Mouse (Mus musculus) fat pad, adult 2 months (tissue): ENCODE data around the gene Copa.

ENCODE experiments used
- DNase-seq: peaks from one replicate; pipeline ENCODE4 v3.0.0-alpha.2; 2011; ENCODE audit warnings: low read depth, low spot score; ENCODE audit errors: extremely low read depth

Copa gene

DNA sequence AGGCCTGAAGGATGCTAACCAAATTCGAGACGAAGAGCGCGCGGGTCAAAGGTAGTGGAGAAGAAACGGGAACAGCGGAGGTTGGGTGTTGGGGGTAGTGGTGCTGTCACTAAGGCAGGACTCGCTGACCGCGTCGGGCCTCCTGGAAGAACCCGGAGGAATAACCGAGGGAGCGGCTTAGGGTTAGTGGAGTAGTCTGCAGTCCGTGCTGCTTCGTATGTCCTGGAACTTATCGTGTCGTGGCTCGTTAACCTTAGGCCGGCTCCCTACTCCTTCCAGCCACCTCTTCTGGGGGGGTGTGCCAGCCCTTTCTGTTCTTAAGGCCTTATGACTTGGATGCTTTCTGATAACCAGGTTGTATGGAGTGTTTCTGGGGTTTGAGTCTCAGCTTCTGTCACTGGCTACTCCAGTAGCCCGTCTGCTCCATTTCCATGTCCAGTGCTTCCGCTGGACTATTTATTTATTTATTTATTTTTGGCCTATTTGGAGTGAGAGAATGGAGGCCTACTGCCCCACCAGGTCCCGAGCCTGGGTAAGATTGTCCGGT, 643 bp downstream of the Copa start:
- DNase-seq, result no peak

DNA sequence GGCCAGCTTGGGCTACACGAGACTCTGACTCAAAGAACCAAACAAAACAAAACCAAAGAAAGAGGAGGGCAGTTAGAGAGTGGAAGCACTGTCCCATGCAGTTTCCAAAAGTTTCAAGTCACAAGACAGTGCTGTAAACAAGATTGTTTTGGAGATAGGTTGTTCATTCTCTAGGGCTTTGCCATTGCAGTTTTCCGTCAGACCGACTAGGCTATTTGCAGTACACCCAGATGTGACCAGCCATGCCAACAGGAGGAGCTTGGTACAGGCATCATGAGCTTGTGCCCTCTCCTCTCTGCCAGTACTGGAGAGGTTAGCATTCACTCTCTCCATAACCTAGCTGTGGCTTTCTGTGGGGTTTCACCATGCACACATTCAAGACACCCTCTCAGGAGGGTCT, 11.2 kb downstream of the Copa start:
- no peak for DNase-seq

GRCm38 (mm10) chr1:172094295-172094694, 12.0 kb downstream of the Copa start:
- DNase-seq, result no peak

- DNase-seq, result no peak
These were observed 12.9 kb downstream of the Copa start for GRCm38 (mm10) chr1:172095202-172095601.

GRCm38 (mm10) chr1:172099325-172100033, 17.1 kb downstream of the Copa start:
- no peak for DNase-seq

- DNase-seq, result no peak
These were observed 21.3 kb downstream of the Copa start for GRCm38 (mm10) chr1:172103619-172104018.

GRCm38 (mm10) chr1:172105101-172105500, 22.8 kb downstream of the Copa start:
- DNase-seq, result no peak

- no peak for DNase-seq
These were observed 25.6 kb downstream of the Copa start for GRCm38 (mm10) chr1:172107777-172108477.

DNA sequence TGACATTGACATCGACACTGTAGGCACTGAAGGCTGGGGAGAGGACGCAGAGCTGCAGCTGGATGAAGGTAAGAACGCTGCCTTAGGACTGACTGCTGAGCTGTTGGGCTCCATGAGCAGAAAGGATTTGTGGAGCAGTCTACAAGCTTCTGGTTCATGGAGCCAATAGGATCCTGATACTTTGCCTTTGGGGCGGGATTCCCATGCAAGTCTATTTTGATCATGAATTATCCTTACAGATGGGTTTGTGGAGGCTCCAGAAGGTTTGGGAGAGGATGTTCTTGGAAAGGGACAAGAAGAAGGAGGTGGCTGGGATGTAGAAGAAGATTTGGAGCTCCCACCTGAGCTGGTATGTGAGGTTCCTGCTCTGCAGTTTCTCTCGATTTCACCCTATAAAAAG, 34.6 kb downstream of the Copa start:
- no peak for DNase-seq

DNA sequence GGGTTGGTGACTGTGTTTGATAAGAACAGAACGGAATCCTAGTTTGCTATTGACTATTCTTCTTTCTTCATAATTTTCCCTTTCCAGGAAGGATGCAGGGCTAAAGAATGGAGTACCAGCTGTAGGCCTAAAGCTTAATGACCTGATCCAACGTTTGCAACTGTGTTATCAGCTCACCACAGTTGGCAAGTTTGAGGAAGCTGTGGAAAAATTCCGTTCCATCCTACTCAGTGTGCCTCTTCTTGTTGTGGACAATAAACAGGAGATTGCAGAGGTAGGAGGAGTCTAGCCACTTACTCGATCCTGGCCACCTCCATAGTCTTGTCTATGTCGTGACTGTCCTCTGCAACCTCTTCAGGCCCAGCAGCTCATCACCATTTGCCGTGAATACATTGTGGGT, 36.8 kb downstream of the Copa start:
- DNase-seq, result no peak

DNA sequence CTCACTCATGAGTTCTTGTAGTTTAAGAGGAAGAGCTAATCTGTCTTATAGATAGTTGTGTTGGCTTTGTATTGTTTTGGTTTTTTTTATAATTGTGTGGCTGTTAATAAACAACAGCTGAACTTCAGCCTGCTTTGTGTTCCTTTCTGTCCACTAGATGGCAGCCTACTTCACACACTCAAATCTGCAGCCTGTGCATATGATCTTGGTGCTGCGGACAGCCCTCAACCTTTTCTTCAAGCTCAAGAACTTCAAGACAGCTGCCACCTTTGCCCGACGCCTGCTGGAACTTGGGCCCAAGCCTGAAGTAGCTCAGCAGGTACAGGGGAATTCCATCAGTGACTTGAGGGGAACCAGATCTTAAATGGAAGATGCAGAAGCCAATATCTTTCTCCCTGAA, 37.4 kb downstream of the Copa start:
- DNase-seq, result no peak

- no peak for DNase-seq
These were observed 40.3 kb downstream of the Copa start for GRCm38 (mm10) chr1:172122671-172123070.

- no peak for DNase-seq
These were observed 42.2 kb downstream of the Copa start for GRCm38 (mm10) chr1:172124572-172124971.

DNA sequence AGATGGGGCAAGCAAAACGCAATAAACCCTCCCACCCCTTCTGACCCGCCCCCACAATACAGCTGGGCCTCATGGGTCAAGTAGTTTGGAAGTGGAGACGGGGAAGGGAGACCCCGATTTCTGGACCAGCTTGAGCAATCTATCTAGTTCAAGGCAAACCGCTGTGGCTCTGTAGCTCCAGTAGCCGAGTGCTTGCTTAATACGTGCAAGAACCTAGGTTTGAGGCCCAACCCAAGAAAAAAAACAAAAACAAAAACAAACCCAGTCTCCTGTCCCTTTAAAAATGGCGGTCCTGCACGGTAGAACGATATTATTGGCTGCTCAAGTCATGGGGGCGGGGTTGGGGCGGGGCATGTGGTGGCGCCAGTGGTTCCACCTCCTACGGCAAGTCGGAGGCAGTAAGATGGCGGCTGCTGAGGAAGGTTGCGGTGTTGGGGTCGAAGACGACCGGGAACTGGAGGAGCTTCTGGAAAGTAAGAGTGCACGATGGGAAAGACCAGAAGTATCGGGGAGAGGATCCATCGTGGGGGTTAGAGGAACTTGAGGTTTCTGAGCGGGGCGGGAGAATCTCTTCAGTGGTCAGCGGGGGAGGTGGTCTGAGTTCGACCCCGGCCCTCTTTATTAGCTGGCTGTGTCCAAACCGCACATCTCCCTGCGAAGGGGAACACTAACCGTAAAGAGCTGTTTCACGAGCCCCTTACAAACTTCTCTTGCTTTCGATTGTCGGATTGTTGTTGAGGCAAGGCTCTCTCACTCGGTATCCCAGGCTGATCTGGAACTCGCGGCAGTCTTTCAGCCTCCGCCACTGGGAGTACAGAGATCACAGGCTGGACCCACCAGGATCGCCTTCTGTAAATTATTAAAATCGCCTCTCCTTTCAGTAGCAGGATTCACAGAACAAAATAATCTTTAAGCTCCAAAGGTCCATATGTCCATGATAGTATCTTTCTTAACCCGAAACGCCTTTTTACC, 44.3 kb downstream of the Copa start, which contains the start of gene Pex19:
Gene Pex19, plus strand, starts transcription at position 380 of the 972 bp plus-strand sequence.
- no peak for DNase-seq

DNA sequence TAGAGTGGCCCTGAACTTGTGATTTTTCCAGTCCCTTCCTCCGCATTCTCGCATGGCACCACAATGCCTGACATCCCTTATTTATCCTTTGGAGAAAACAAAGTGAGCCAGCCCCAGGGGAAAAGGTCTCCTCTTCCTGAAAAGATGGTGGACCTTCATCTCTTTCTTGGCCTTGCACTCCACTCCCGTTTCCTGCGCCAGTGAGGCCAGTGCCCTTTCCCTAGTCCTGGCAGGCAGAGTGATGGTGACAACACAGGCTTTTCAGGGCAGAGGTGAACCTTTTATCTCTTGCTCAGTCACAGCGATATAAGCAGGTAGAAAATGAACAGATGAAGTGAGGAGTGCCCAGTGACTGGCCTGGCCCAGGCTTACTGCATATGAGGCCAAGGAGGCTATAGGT, 45.2 kb downstream of the Copa start:
- no peak for DNase-seq

DNA sequence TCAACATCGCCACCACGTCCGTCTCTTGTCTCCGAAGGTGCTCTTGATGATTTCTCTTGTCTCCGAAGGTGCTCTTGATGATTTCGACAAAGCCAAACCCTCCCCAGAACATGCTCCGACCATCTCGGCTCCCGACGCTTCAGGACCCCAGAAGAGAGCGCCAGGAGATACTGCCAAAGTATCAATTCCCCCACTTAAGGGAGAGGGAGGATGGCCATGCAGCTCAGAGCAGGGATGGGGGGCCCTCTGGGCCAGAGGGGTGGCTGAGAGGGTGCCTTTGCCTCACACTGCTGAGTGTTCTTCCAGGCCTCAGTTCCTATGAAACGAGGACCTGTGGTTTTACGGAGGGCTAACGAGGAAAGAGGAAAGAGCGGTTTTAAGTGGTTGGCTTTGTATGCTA, 46.2 kb downstream of the Copa start:
- DNase-seq, result no peak

DNA sequence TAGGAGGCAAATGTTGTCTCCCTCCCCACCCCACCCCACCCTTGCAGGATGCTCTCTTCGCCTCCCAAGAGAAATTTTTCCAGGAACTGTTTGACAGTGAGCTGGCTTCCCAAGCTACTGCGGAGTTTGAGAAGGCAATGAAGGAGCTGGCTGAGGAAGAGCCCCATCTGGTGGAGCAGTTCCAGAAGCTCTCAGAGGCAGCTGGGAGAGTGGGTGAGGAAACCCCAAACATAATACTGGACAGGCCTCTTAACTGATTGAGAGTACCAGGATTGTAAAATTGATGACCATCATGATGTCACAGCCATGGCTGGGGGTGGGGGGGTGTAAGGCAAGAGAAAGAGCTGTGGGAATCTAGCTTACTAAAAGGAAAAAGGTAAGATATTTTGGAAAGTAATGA, 46.8 kb downstream of the Copa start:
- no peak for DNase-seq

- DNase-seq, result no peak
These were observed 47.5 kb downstream of the Copa start for GRCm38 (mm10) chr1:172129780-172130179.

GRCm38 (mm10) chr1:172132319-172132718, 50.0 kb downstream of the Copa start:
- no peak for DNase-seq

DNA sequence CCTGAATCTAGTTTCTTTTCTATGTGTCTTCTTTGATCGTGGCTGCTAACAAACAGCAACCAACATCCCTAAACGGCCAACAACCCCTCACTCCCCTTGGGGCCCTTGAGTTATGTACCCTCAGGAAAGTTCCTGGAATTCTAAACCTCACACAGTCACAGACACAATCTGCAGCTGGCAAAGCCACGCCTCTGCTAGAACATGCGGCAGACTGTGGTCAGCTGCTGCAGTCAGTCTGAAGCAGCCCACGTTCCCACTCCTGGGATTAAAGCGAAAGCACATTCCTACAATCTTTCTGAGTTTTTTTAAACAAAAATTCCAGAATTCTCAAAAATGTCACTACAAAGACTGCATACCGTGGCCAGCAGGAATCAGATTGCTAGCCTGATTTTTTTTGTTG, 51.2 kb downstream of the Copa start:
- no peak for DNase-seq

- DNase-seq, result no peak
These were observed 51.7 kb downstream of the Copa start for GRCm38 (mm10) chr1:172134072-172134471.
